Mouse (Mus musculus) heart, embryonic 10.5 days (tissue): ENCODE measurements around the gene Hsf5. TPM values are rescaled to one million over a fixed set of nuclear protein-coding genes. Genes with fewer than 3 reads are reported as not detected.

Experiments used
- DNase-seq: peaks from one replicate; pipeline ENCODE4 v3.0.0-alpha.2; 2017; ENCODE audit warnings: low spot score
- H3K27ac ChIP-seq: fragments of 300-500 bp; sonication (generic); 2 replicates; pipeline ENCODE4 v1.5.1; 2016; ENCODE audit warnings: mild to moderate bottlenecking
- H3K27me3 ChIP-seq: fragments of 300-500 bp; sonication (generic); 2 replicates; pipeline ENCODE4 v1.6.1; 2016; ENCODE audit warnings: mild to moderate bottlenecking; ENCODE audit not compliant: poor library complexity, insufficient read depth, severe bottlenecking
- H3K36me3 ChIP-seq: fragments of 300-500 bp; sonication (generic); 2 replicates; pipeline ENCODE4 v1.6.1; 2016; ENCODE audit warnings: mild to moderate bottlenecking, moderate library complexity
- H3K4me1 ChIP-seq: fragments of 300-500 bp; sonication (generic); 2 replicates; pipeline ENCODE4 v1.6.1; 2016; ENCODE audit warnings: mild to moderate bottlenecking
- H3K4me3 ChIP-seq: fragments of 300-500 bp; sonication (generic); 2 replicates; pipeline ENCODE4 v1.5.1; 2016; ENCODE audit warnings: mild to moderate bottlenecking, moderate library complexity
- H3K9me3 ChIP-seq: fragments of 300-500 bp; sonication (generic); 2 replicates; pipeline ENCODE4 v1.6.1; 2016; ENCODE audit warnings: mild to moderate bottlenecking, moderate library complexity
- WGBS: fragments of 180-500 bp; shearing (Covaris S2); methylation state at CpG from one replicate; pipeline ENCODE4 v1.1.7; 2016; 5-methylcytosine and 5-hydroxymethylcytosine counted together
- polyA plus RNA-seq: library from polyadenylated mRNA; unstranded; fragments of >200 nt; fragmentation: Nextera tagmentation; extraction: Ambion mirVana; gene quantifications from 2 replicates; pipeline ENCODE4 v1.2.1, GENCODE M21; 2016

Hsf5 gene
- polyA plus RNA-seq, 1 experiment from 2014 or later: 0.21 TPM

DNA sequence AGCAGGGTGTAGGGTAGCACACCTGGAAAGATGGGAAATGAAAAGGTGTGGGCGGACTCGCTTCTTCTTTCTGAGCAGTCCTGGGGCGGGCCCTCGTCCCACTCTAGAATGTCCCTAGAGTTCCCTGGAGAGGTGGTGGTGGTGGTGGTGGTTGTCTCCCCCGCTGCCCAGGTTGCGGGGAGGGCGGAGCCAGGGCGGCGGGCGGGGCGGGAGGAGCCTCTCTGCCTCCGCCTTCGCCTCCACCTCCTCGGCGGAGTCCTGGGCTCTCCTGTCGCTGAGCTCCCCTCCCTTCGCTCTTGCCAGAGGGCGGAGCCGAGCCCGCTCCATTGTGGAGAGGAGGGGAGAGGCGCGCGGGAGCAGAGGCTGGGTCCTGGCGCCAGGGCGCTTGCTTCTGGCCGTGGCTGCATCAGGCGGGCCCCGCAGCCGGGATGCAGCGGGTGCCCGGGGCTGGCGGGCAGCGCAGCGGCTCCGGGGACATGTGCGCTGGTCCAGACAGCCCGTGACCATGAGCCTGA is 21.6 kb upstream of the Hsf5 start:
- Histone ChIP-seq H3K4me1 (peaks cover 56% of the 10 kb centered on the region), H3K27ac (peak overlapping the region; percentile 87), H3K4me3 (peak overlapping the region; percentile 69), H3K27me3 (no peaks in the 10 kb centered on the region), H3K9me3 (no peaks in the 10 kb centered on the region), H3K36me3 (peaks cover 49% of the 10 kb centered on the region)
- 2% methylated on average over 36 of the region's 37 CpGs for whole genome bisulfite sequencing
- peak; percentile 94 for DNase-seq

DNA sequence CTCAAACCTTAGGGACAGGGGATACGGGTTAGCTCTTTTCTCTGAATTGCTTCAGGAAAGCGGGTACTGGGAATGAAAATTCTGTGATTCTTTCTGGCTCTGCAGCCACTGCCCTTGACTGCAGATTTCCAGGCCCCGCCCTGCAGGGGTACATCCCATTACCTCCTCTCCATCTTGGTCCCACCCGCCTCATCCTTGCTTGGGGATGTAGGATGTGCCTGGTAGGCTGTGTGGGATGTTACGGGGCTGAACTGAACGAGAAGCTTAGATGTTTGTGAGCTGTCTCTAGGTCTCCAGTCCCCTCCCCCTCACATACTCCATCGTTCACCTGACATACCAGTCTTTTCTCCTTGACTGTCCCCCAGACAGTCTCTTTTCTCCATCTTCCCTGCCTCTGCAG is 21.0 kb upstream of the Hsf5 start:
- no peak for DNase-seq
- H3K36me3 ChIP-seq: peaks cover 55% of the 10 kb centered on the region
- H3K27ac ChIP-seq: peak overlapping the region; percentile 87
- WGBS: 15% methylated on average over 7 of the region's 7 CpGs
- no peaks in the 10 kb centered on the region for H3K9me3 ChIP-seq
- peaks cover 51% of the 10 kb centered on the region for H3K4me1 ChIP-seq
- peak overlapping the region; percentile 69 for H3K4me3 ChIP-seq
- H3K27me3 ChIP-seq: no peaks in the 10 kb centered on the region

DNA sequence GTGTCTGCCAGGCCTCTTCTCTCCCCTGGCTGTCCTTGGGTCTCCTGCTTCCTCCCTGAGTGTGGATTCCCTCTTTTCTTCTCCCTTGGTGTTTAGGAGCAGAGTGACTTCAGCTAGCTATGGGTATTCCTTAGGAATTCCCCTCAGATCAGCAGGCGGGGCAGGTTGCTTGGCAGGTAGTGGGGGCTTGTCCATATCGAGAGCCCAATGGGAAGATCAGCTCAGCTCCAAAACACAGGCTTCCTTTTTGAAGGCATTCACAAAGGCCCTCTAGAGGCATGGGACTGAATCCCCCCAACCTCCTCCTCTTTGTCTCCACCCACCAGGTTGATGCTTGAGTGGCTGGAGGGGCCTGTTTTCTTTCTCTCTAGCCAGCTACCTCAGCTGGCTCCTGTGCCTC is 20.5 kb upstream of the Hsf5 start:
- H3K27me3 ChIP-seq: no peaks in the 10 kb centered on the region
- no peaks in the 10 kb centered on the region for H3K9me3 ChIP-seq
- H3K4me3 ChIP-seq: peak overlapping the region; percentile 69
- peaks cover 51% of the 10 kb centered on the region for H3K4me1 ChIP-seq
- H3K27ac ChIP-seq: peak overlapping the region; percentile 49; the same call in 1 of the 2 replicates
- no peak for DNase-seq
- 60% methylated on average over 2 of the region's 2 CpGs for WGBS
- H3K36me3 ChIP-seq: peaks cover 60% of the 10 kb centered on the region

DNA sequence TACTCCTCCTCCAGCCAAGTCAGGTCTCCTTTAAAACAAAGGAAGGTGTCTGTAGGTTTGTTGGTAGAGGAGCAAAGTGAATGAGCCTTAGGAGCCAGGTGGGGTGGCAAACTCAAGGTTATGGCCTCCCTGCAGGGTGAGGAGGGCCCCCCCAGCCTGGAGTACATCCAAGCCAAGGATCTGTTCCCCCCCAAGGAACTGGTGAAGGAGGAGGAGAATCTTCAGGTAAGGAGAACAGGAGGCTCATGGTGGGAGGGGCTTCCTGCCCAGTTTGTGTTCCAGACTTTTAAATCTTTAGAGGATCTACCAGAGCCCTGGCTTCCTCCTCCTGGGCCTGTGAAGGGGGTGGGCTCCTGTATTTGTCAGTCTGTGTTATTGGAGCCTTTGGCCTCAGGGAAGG is 19.9 kb upstream of the Hsf5 start:
- Histone ChIP-seq H3K27ac (no peak overlapping the region), H3K4me1 (peaks cover 48% of the 10 kb centered on the region), H3K36me3 (peaks cover 65% of the 10 kb centered on the region), H3K9me3 (no peaks in the 10 kb centered on the region), H3K27me3 (no peaks in the 10 kb centered on the region), H3K4me3 (0 out of 2 replicates have a peak overlapping the region, but pooled peaks have one; percentile 69)
- DNase-seq: no peak

DNA sequence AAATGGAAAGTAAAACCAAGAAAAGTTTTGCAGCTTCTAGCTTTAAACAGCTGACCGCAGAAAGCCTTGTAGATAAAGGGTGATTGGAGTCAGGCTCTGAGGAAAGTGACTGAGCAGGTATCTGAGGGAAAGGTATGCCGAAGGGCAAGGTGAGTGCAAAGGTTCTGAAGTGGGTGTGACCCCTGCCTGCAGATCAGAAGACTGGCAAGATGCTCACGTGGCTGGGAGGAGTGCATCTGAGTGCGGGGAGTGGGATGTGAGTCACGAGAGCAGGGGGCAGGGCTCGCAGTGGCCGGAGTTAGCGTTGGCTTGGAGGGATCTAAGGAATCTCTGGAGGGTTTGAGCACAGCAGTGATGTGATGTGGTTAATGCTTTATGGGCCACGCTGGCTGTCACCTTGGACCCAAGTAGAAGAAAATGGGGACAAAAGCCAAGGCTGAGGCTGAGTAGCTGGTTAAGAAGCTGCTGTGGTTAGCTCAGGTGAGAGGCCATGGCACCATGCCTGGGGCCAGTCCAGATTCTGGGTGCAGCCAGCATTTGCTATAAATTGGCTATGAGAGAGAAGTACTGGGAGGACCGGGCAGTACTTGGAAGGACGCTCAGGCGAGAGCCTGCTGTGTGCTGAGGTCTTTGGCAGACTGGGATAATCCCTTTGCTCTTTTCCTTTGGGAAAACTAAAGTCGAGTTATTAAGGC is 17.4 kb upstream of the Hsf5 start:
- H3K36me3 ChIP-seq: peaks cover 81% of the 10 kb centered on the region
- no peak overlapping the region for H3K27ac ChIP-seq
- H3K27me3 ChIP-seq: no peaks in the 10 kb centered on the region
- 87% methylated on average over 13 of the region's 13 CpGs for WGBS
- H3K4me1 ChIP-seq: peaks cover 27% of the 10 kb centered on the region
- no peaks in the 10 kb centered on the region for H3K9me3 ChIP-seq
- H3K4me3 ChIP-seq: no peak overlapping the region
- DNase-seq: no peak

DNA sequence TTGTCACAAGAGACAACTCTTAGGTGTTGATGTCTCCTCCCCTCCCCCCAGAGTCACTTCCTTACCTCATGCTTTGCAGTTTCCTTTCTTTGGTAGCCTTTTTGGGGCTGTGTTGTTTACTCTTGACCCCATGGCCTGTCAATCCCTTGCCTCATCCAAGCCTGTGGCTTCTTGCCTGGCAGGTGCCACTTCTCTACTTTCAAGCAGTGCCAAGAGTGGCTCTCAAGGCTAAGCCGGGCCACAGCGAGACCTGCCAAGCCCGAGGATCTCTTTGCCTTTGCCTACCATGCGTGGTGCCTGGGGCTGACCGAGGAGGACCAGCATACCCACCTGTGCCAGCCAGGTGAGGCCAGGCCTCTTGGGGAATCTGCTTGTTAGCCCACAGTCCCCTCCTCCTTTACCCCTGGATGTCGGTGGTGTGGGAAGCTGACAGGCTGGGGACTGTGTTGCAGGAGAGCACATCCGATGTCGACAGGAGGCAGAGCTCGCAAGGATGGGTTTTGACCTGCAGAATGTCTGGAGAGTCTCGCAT is 16.6 kb upstream of the Hsf5 start:
- WGBS: 94% methylated on average over 10 of the region's 10 CpGs
- Histone ChIP-seq H3K9me3 (no peaks in the 10 kb centered on the region), H3K4me1 (peaks cover 21% of the 10 kb centered on the region), H3K27me3 (no peaks in the 10 kb centered on the region), H3K36me3 (peaks cover 88% of the 10 kb centered on the region), H3K4me3 (no peak overlapping the region), H3K27ac (no peak overlapping the region)
- no peak for DNase-seq

DNA sequence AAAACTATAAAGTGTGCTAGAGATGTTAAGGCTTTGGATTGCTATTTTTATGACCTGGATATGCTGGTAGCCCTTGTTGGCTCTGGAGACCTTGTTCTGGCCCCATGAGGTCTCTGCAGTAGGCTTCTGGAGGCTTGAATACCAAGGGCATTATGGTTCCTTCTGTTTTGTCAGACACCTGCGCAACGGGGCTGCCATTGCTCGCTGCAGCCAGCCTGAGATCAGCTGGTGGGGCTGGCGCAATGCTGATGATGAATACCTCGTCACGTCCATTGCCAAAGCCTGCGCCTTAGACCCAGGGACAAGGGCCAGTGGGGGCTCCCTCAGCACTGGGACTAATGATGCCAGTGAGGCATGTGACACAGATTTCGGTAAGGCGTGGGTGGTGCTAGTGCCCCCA is 14.7 kb upstream of the Hsf5 start:
- H3K4me1 ChIP-seq: peaks cover 3% of the 10 kb centered on the region; the same call in 1 of the 2 replicates
- H3K27me3 ChIP-seq: no peaks in the 10 kb centered on the region
- no peak for DNase-seq
- H3K27ac ChIP-seq: no peak overlapping the region
- WGBS: 89% methylated on average over 9 of the region's 9 CpGs
- peaks cover 100% of the 10 kb centered on the region for H3K36me3 ChIP-seq
- no peaks in the 10 kb centered on the region for H3K9me3 ChIP-seq
- no peak overlapping the region for H3K4me3 ChIP-seq

DNA sequence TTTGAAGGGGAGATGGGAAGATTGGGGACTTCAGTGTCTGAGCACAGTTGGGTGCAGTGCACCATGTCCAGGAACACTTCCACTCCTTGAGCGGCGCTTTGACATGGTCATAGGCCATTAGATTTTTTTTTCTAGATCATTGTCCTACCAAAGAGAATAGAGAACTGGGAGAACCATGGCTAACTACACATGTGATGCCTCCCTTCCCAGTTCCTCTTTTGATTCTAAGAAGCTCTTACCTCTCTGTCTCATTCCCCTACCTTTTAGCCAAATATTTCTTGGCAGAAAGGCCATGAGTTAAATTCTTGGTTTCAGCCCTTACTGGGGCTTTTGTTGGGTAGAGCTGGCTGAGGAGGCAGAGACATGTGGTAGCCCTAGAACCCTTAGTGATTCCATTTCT is 13.4 kb upstream of the Hsf5 start:
- no peak for DNase-seq
- WGBS: 95% methylated on average over 2 of the region's 2 CpGs
- no peaks in the 10 kb centered on the region for H3K9me3 ChIP-seq
- H3K4me3 ChIP-seq: no peak overlapping the region
- H3K36me3 ChIP-seq: peaks cover 100% of the 10 kb centered on the region
- H3K27ac ChIP-seq: no peak overlapping the region
- no peaks in the 10 kb centered on the region for H3K27me3 ChIP-seq
- H3K4me1 ChIP-seq: no peaks in the 10 kb centered on the region

DNA sequence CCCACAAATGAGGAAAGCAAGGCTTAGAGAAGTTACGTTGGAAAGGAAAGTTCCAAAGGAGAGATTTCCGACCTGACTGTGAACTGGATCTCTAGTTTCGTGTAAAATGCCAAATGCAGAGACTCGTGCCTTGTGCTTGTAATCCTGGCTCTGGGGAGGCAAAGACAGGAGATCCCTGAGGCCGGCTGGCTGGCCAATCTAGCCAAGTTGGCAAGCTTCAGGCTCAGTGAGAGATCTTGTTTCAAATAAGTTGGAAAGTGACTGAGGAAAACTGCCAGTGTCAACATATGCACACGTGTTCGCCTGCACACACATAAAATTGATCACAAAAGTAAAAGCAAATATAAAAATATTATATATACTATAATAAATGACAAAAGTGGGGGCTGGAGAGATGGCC is 7.7 kb upstream of the Hsf5 start:
- H3K27me3 ChIP-seq: no peaks in the 10 kb centered on the region
- H3K4me3 ChIP-seq: no peak overlapping the region
- 89% methylated on average over 7 of the region's 7 CpGs for WGBS
- no peaks in the 10 kb centered on the region for H3K9me3 ChIP-seq
- peaks cover 99% of the 10 kb centered on the region for H3K36me3 ChIP-seq
- DNase-seq: no peak
- H3K4me1 ChIP-seq: no peaks in the 10 kb centered on the region
- no peak overlapping the region for H3K27ac ChIP-seq

DNA sequence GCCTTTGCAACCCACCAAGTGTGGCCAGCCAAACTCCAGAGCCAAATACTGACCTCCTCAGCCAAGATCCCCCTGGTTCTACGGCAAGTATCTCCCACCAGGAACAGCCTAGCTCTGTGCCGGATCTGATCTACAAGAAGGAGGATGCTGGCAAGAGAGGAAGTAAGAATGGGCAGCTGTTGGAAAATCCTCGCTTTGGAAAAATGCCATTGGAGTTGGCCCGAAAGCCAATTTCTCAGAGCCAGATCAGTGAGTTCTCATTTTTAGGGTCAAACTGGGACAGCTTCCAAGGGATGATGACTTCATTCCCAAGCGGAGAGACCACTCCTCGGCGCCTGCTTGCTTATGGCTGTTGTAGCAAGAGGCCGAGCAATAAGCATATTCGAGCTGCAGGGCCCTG is 5.4 kb upstream of the Hsf5 start:
- Histone ChIP-seq H3K27ac (no peak overlapping the region), H3K27me3 (no peaks in the 10 kb centered on the region), H3K4me3 (no peak overlapping the region), H3K9me3 (no peaks in the 10 kb centered on the region), H3K4me1 (no peaks in the 10 kb centered on the region), H3K36me3 (peaks cover 99% of the 10 kb centered on the region)
- WGBS: 93% methylated on average over 9 of the region's 9 CpGs
- no peak for DNase-seq

DNA sequence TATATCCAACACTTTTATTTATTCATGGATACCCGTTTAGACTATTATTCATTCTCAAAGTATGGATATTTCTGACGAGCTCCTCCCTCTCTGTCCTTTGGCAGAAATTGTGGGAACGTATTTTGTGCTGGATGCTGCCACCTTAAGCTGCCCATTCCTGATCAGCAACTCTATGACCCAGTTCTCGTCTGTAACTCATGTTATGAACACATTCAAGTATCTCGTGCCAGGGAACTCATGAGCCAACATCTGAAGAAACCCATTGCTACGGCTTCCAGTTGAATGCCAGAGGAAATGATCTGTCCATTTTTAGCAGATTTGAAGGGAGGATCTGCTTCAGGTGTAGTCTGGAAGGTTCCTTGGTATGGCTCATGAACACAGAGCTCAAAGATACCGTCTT is 3.0 kb upstream of the Hsf5 start:
- WGBS: 92% methylated on average over 7 of the region's 7 CpGs
- Histone ChIP-seq H3K27ac (no peak overlapping the region), H3K36me3 (peaks cover 98% of the 10 kb centered on the region), H3K4me3 (no peak overlapping the region), H3K27me3 (no peaks in the 10 kb centered on the region), H3K4me1 (no peaks in the 10 kb centered on the region), H3K9me3 (peaks cover 5% of the 10 kb centered on the region; the same call in 1 of the 2 replicates)
- no peak for DNase-seq

DNA sequence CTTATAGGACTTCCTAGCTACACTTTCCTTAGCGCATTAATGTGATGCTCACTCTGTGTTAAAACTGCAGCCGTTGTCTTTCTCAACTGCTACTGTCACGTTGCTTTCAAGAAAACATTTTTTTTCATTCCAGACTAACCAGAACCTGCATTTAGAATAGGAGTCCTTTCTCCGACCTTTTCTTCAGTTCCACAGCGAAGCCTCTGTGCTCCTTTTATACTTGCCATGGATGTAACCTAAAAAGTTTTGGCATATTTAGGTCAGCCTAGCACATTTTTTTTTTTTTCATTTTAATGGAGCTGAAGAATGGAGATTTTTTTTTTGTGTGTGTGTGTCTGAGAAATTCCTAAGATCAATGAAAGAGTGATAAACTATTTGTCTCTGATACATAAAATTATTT is 1.4 kb upstream of the Hsf5 start:
- Histone ChIP-seq H3K27me3 (no peaks in the 10 kb centered on the region), H3K36me3 (peaks cover 90% of the 10 kb centered on the region), H3K9me3 (peaks cover 5% of the 10 kb centered on the region; the same call in 1 of the 2 replicates), H3K4me1 (no peaks in the 10 kb centered on the region), H3K27ac (no peak overlapping the region), H3K4me3 (no peak overlapping the region)
- DNase-seq: no peak
- WGBS: 94% methylated on average over 5 of the region's 5 CpGs

DNA sequence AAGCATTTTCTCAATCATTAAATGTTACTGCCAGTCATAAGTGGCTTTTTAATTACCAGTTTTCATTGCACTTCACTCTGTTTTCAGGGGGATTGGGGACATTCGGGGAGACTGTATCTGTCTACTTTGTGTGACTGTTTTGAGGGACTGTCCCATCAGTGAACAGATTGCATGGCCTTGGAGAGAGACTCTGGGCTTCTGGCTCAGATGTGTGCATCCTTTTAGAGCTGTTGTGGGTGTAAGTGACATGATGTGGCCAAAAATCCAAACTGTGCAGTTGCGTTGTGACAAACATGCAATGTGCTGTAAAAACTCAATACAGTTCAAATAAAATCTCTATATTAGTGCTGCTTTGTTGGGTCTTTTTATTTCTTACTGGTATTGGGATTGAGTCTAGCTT is 1.0 kb upstream of the Hsf5 start:
- DNase-seq: no peak
- Histone ChIP-seq H3K27me3 (no peaks in the 10 kb centered on the region), H3K27ac (no peak overlapping the region), H3K4me1 (no peaks in the 10 kb centered on the region), H3K36me3 (peaks cover 86% of the 10 kb centered on the region), H3K9me3 (peaks cover 5% of the 10 kb centered on the region; the same call in 1 of the 2 replicates), H3K4me3 (no peak overlapping the region)
- WGBS: 97% methylated on average over 2 of the region's 2 CpGs
